Mouse (Mus musculus): ENCODE data around the gene Btbd6. TPM values are rescaled to one million over a fixed set of nuclear protein-coding genes. Genes with fewer than 3 reads are reported as not detected.
A peak's percentile ranks its signal among the peaks of the same experiment; 100 is the strongest.

The Btbd6 gene
- 17.5 and 19.2 TPM in 2 replicates for polyA plus RNA-seq (2014; fragmentation: Nextera tagmentation; extraction: Ambion mirVana)

- H3K4me2 ChIP-seq: peak within 1 kb of the TSS; percentile 92
- peak within 1 kb of the TSS; percentile 51 for H3K4me3 ChIP-seq (ENCODE audit: low read depth, low read length)
- H3K36me3 ChIP-seq (ENCODE audit: control insufficient read depth, insufficient read depth, low read length): peaks cover 29% of the 10 kb centered on the region
- peak within 1 kb of the TSS; percentile 58 for H3K27ac ChIP-seq (ENCODE audit: low read depth, low read length)
- ATAC-seq (ENCODE audit: low FRiP score): peak; percentile 97
- H3K9me3 ChIP-seq (ENCODE audit: control insufficient read depth, low read length): no peaks in the 10 kb centered on the region
- no peaks in the 10 kb centered on the region for H3K27me3 ChIP-seq (ENCODE audit: control insufficient read depth, insufficient read depth, low read length)
- under 1% methylated on average over 80 of the region's 80 CpGs for WGBS
- H3K9ac ChIP-seq (ENCODE audit: low read length): peak within 1 kb of the TSS; percentile 81
- H3K4me1 ChIP-seq (ENCODE audit: control insufficient read depth, insufficient read depth, low read length): peaks cover 11% of the 10 kb centered on the region
- DNase-seq (ENCODE audit: low spot score, missing footprints): peak; percentile 97
Observed at GRCm38 (mm10) chr12:112976371-112977073, at the start of gene Btbd6. Gene Btbd6 (plus strand): TSS chr12:112976482.

DNA sequence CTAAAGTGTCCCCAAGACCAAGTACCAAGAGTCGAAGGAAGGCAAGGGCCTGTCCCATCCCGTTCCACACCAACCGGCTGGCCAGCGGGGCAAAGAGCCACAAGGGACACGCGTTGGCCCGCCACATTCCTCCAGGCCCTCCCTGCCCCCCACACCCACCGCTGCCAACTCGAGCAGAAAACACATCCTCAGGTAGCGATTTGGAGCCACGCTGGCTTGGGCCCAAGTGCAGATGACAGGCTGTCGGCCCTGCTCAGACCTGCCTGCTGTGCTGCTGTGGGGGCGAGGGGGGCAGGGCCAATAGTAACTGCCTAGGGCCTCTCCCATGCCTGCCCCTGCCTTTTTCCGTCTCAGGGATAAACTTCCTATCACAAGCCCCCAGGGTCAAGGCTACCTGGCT is 49.0 kb upstream of the Btbd6 start:
- H3K4me2 ChIP-seq: no peak overlapping the region
- WGBS: 72% methylated on average over 14 of the region's 14 CpGs
- ATAC-seq (ENCODE audit: low FRiP score): no peak
- H3K27ac ChIP-seq (ENCODE audit: low read depth, low read length): no peak overlapping the region
- no peaks in the 10 kb centered on the region for H3K9me3 ChIP-seq (ENCODE audit: control insufficient read depth, low read length)
- no peak overlapping the region for H3K4me3 ChIP-seq (ENCODE audit: low read depth, low read length)
- H3K9ac ChIP-seq (ENCODE audit: low read length): no peak overlapping the region
- H3K36me3 ChIP-seq (ENCODE audit: control insufficient read depth, insufficient read depth, low read length): no peaks in the 10 kb centered on the region
- peak; percentile 86 for DNase-seq (ENCODE audit: low spot score, missing footprints)
- H3K27me3 ChIP-seq (ENCODE audit: control insufficient read depth, insufficient read depth, low read length): peaks cover 43% of the 10 kb centered on the region
- H3K4me1 ChIP-seq (ENCODE audit: control insufficient read depth, insufficient read depth, low read length): peaks cover 19% of the 10 kb centered on the region

DNA sequence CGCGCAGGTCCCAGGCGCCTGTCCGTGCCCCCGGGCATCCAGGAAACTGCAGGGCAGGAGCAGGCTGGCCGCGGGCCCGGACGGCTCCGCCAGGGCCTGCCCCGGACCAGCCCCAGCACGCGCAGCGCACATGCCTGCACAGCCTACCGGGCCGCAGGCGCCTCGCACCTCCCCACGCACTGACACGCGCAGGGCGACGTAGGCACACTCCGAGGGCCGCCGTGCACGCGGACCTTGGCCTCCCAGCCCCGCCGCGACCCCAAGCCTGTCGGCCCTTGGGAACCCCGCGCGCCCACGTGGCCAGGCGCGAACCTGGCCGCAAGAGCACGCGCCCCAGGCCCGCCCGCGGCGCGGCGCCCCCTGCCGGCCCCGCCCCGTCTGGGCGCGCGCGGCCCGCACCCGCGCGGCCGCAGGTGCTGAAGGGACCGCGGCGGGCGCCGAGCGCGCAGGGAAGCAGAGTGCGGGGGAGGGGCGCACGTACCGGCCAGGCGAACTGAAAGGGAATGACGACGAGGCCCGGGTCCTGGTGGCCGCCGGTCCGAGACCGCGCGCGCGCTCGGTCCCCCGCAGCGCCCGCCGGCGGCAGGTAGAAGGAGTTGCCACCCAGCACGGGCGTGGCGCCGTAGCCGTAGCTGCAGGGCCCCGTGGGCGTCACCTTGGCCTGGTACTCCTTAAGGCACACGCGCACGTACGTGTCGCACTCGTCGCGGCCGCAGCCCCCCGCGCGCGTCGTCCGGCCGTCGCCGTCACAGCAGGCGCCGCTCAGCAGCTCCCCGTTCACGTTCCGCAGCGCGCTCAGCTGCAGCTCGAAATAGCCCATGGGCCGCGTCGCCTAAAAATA is 47.7 kb upstream of the Btbd6 start:
- H3K27me3 ChIP-seq (ENCODE audit: control insufficient read depth, insufficient read depth, low read length): peaks cover 43% of the 10 kb centered on the region
- 2% methylated on average over 112 of the region's 124 CpGs for WGBS

DNA sequence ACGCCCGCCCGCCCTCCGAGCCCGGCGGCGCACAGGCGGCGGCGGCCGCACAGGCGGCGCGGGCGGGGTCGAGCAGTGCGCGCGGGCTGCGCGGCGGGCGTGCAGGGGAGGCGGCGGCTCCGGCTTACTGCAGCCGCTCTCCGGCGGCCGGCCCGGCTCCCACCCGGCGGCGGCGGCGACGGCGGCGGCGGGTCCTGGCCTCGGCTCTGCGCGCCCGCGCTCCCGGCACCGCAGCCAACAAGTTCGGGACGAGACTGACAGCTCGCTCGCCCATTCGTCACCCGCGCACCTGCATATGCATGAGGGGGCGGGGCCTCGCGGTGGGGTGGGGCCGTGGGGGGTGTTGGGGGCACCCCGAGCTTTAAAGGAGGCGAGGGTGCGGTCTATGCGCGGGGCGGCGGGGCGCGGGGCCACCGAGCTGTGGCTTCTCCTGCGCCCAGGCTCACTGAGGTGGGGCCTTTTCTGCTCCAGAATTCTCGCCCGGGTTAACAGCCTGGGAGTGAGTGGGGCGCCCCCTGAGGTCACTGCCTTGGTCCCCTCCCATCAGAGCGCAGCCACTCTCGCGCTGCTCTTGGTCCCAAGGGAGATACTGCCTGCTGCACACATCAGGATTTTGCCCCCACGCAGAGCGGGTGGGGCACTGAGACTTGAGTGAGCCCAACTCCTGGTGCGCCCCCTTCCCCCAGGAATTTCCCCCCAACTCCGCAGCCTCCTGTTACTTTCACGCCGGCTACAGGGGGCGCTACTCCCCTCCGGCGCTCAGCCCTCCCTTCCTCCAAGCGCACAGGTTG is 46.5 kb upstream of the Btbd6 start, which contains the start of gene Jag2:
Jag2 (minus strand) TSS at position 215 of the 791 bp plus-strand sequence.
- Histone ChIP-seq H3K27ac (ENCODE audit: low read depth, low read length) (peak within 1 kb of the TSS; percentile 35), H3K36me3 (ENCODE audit: control insufficient read depth, insufficient read depth, low read length) (no peaks in the 10 kb centered on the region), H3K4me1 (ENCODE audit: control insufficient read depth, insufficient read depth, low read length) (peaks cover 13% of the 10 kb centered on the region), H3K27me3 (ENCODE audit: control insufficient read depth, insufficient read depth, low read length) (peaks cover 43% of the 10 kb centered on the region), H3K4me2 (peak within 1 kb of the TSS; percentile 77), H3K4me3 (ENCODE audit: low read depth, low read length) (peak within 1 kb of the TSS; percentile 56), H3K9ac (ENCODE audit: low read length) (peak within 1 kb of the TSS; percentile 63), H3K9me3 (ENCODE audit: control insufficient read depth, low read length) (no peaks in the 10 kb centered on the region)
- WGBS: 1% methylated on average over 55 of the region's 85 CpGs
- DNase-seq (ENCODE audit: low spot score, missing footprints): peak; percentile 95
- ATAC-seq (ENCODE audit: low FRiP score): peak; percentile 74

More for the DNA sequence above, 47.7 kb upstream of the Btbd6 start:
- peaks cover 13% of the 10 kb centered on the region for H3K4me1 ChIP-seq (ENCODE audit: control insufficient read depth, insufficient read depth, low read length)
- H3K9me3 ChIP-seq (ENCODE audit: control insufficient read depth, low read length): no peaks in the 10 kb centered on the region
- H3K27ac ChIP-seq (ENCODE audit: low read depth, low read length): peak overlapping the region; percentile 35; the same call in 1 of the 2 replicates
- no peaks in the 10 kb centered on the region for H3K36me3 ChIP-seq (ENCODE audit: control insufficient read depth, insufficient read depth, low read length)
- peak overlapping the region; percentile 56 for H3K4me3 ChIP-seq (ENCODE audit: low read depth, low read length)
- ATAC-seq (ENCODE audit: low FRiP score): peak; percentile 43
- peak overlapping the region; percentile 63 for H3K9ac ChIP-seq (ENCODE audit: low read length)
- DNase-seq (ENCODE audit: low spot score, missing footprints): peak; percentile 92
- H3K4me2 ChIP-seq: peak overlapping the region; percentile 77

- Histone ChIP-seq H3K4me3 (ENCODE audit: low read depth, low read length) (no peak overlapping the region), H3K27me3 (ENCODE audit: control insufficient read depth, insufficient read depth, low read length) (peaks cover 33% of the 10 kb centered on the region), H3K9me3 (ENCODE audit: control insufficient read depth, low read length) (no peaks in the 10 kb centered on the region), H3K27ac (ENCODE audit: low read depth, low read length) (no peak overlapping the region), H3K36me3 (ENCODE audit: control insufficient read depth, insufficient read depth, low read length) (no peaks in the 10 kb centered on the region), H3K9ac (ENCODE audit: low read length) (0 out of 2 replicates have a peak overlapping the region, but pooled peaks have one; percentile 4), H3K4me2 (no peak overlapping the region), H3K4me1 (ENCODE audit: control insufficient read depth, insufficient read depth, low read length) (peaks cover 13% of the 10 kb centered on the region)
- ATAC-seq (ENCODE audit: low FRiP score) (no peak), DNase-seq (ENCODE audit: low spot score, missing footprints) (no peak)
- 69% methylated on average over 7 of the region's 7 CpGs for WGBS
Observed at GRCm38 (mm10) chr12:112932647-112933046, 43.6 kb upstream of the Btbd6 start.

DNA sequence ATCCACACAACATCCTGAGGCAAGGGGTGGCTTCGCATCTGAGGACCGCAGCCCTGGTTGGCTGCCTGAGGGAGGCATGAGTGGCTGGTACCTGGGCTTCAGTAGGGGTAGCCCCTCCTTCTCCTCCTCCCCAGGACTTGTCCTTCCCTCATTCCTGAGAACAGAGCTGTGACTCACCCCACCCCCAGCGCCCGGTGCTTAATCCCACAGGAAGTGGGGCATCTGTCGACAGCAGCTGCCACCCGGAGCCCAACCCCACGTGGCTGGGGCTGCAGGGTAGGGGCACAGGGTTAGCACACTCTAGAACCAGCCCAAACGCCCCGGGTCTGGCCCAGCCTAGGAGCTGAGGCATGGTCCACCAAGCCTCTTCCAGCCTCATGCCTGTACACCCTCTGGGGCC is 38.4 kb upstream of the Btbd6 start:
- no peaks in the 10 kb centered on the region for H3K36me3 ChIP-seq (ENCODE audit: control insufficient read depth, insufficient read depth, low read length)
- no peak for ATAC-seq (ENCODE audit: low FRiP score)
- DNase-seq (ENCODE audit: low spot score, missing footprints): no peak
- H3K4me2 ChIP-seq: no peak overlapping the region
- H3K27ac ChIP-seq (ENCODE audit: low read depth, low read length): no peak overlapping the region
- 58% methylated on average over 9 of the region's 9 CpGs for WGBS
- no peaks in the 10 kb centered on the region for H3K9me3 ChIP-seq (ENCODE audit: control insufficient read depth, low read length)
- peaks cover 11% of the 10 kb centered on the region for H3K4me1 ChIP-seq (ENCODE audit: control insufficient read depth, insufficient read depth, low read length)
- H3K4me3 ChIP-seq (ENCODE audit: low read depth, low read length): no peak overlapping the region
- no peaks in the 10 kb centered on the region for H3K27me3 ChIP-seq (ENCODE audit: control insufficient read depth, insufficient read depth, low read length)
- H3K9ac ChIP-seq (ENCODE audit: low read length): no peak overlapping the region

DNA sequence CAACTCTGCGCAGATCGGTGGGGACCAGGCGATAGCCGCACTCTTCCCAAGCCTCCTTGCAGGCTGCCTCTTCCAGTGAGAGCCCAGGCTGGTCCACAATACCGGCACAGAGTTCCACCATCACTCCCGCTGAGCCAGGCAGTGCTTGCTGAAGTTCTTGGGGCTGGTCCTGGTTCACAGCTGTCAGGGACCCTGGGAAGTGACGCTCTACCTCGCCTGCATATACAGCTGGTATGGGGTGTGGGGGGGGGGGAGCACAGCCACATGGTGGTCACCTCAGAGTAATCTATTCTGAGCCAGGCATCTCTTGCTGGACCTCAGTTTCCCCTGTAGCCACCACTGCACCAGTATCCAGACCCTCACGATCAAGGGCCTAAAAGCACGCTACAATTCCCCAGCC is 37.9 kb upstream of the Btbd6 start:
- Histone ChIP-seq H3K9ac (ENCODE audit: low read length) (no peak overlapping the region), H3K4me3 (ENCODE audit: low read depth, low read length) (no peak overlapping the region), H3K9me3 (ENCODE audit: control insufficient read depth, low read length) (no peaks in the 10 kb centered on the region), H3K4me1 (ENCODE audit: control insufficient read depth, insufficient read depth, low read length) (peaks cover 11% of the 10 kb centered on the region), H3K4me2 (no peak overlapping the region), H3K36me3 (ENCODE audit: control insufficient read depth, insufficient read depth, low read length) (no peaks in the 10 kb centered on the region), H3K27ac (ENCODE audit: low read depth, low read length) (no peak overlapping the region), H3K27me3 (ENCODE audit: control insufficient read depth, insufficient read depth, low read length) (no peaks in the 10 kb centered on the region)
- ATAC-seq (ENCODE audit: low FRiP score) (no peak), DNase-seq (ENCODE audit: low spot score, missing footprints) (no peak)
- whole genome bisulfite sequencing: 83% methylated on average over 10 of the region's 10 CpGs

DNA sequence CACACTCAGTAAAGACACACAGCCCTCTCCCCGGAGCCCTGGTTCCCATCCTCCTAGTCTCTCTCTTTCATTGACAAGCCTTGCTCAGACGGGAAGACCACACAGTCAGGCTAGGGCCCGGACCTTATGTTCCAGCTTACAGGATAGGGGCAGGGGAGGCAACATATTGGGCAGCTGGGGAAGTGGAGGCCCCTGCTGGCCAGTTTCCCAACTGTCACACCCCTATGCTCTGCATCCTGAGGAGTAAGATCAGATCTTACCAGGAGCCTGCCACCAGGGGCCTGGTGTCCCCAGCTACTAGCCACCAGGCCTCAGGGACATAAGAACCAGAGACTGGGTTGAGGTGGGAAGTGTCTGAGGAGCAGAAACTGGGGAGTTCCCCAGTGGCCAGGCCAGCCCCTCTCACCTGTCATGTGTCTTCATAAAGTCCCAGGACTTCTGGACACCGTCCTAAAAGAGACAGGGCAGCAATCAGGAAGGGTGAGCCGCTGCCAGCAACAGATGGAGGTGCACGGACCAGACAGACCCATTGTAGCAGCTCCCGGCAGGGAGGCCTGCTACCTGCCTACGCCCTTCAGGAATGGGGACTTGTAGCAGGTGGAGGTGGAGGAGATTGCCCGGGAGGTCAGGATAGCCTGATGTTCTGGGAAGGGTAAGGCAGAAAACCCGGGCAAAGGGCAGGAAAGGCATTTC is 37.3 kb upstream of the Btbd6 start:
- no peak overlapping the region for H3K27ac ChIP-seq (ENCODE audit: low read depth, low read length)
- no peak overlapping the region for H3K4me2 ChIP-seq
- H3K9me3 ChIP-seq (ENCODE audit: control insufficient read depth, low read length): no peaks in the 10 kb centered on the region
- DNase-seq (ENCODE audit: low spot score, missing footprints): peak; percentile 91
- no peaks in the 10 kb centered on the region for H3K36me3 ChIP-seq (ENCODE audit: control insufficient read depth, insufficient read depth, low read length)
- H3K27me3 ChIP-seq (ENCODE audit: control insufficient read depth, insufficient read depth, low read length): no peaks in the 10 kb centered on the region
- peak; percentile 41 for ATAC-seq (ENCODE audit: low FRiP score)
- H3K4me3 ChIP-seq (ENCODE audit: low read depth, low read length): no peak overlapping the region
- no peak overlapping the region for H3K9ac ChIP-seq (ENCODE audit: low read length)
- H3K4me1 ChIP-seq (ENCODE audit: control insufficient read depth, insufficient read depth, low read length): peaks cover 11% of the 10 kb centered on the region
- WGBS: 64% methylated on average over 10 of the region's 10 CpGs

Measured in midbrain, embryonic 11.5 days (tissue).